Mouse (Mus musculus) liver, embryonic 12.5 days (tissue): Measurements from ENCODE around the gene Sae1. TPM values are rescaled to one million over a fixed set of nuclear protein-coding genes. Genes with fewer than 3 reads are reported as not detected.

Experiments
- ATAC-seq: fragments of 200-750 bp; cut with Nextera tagmentation; 2 replicates; pipeline ENCODE4 v1.8.0; 2017; ENCODE audit warnings: moderate number of reproducible peaks, mild to moderate bottlenecking, moderate library complexity
- H3K27ac ChIP-seq: fragments of 300-500 bp; sonication (generic); 2 replicates; pipeline ENCODE4 v1.5.1; 2016; ENCODE audit warnings: mild to moderate bottlenecking
- H3K27me3 ChIP-seq: fragments of 300-500 bp; sonication (generic); replicated peaks from 2 replicates; pipeline ENCODE4 v1.6.1; 2016; ENCODE audit warnings: mild to moderate bottlenecking, moderate library complexity
- H3K36me3 ChIP-seq: fragments of 300-500 bp; sonication (generic); 2 replicates; pipeline ENCODE4 v1.6.1; 2016; ENCODE audit warnings: mild to moderate bottlenecking, moderate library complexity
- H3K4me1 ChIP-seq: fragments of 300-500 bp; sonication (generic); 2 replicates; pipeline ENCODE4 v1.6.1; 2016
- H3K4me2 ChIP-seq: fragments of 300-500 bp; sonication (generic); 2 replicates; pipeline ENCODE4 v1.6.1; 2016; ENCODE audit warnings: mild to moderate bottlenecking, moderate library complexity
- H3K4me3 ChIP-seq: fragments of 300-500 bp; sonication (generic); 2 replicates; pipeline ENCODE4 v1.5.1; 2016; ENCODE audit warnings: mild to moderate bottlenecking, moderate library complexity
- H3K9ac ChIP-seq: fragments of 300-500 bp; sonication (generic); 2 replicates; pipeline ENCODE4 v1.6.1; 2016; ENCODE audit warnings: mild to moderate bottlenecking, moderate library complexity
- H3K9me3 ChIP-seq: fragments of 300-500 bp; sonication (generic); replicated peaks from 2 replicates; pipeline ENCODE4 v1.6.1; 2016; ENCODE audit warnings: mild to moderate bottlenecking, moderate library complexity
- WGBS: fragments of 180-500 bp; shearing (Covaris S2); methylation state at CpG from one replicate; pipeline ENCODE4 v1.1.7; 2016; ENCODE audit not compliant: insufficient replicate concordance; 5-methylcytosine and 5-hydroxymethylcytosine counted together
- polyA plus RNA-seq: library from polyadenylated mRNA; unstranded; fragments of >200 nt; fragmentation: Nextera tagmentation; extraction: Ambion mirVana; gene quantifications from 2 replicates; pipeline ENCODE4 v1.2.1, GENCODE M21; 2016

The Sae1 gene
- polyA plus RNA-seq, 1 experiment from 2014 or later = 187 TPM

DNA sequence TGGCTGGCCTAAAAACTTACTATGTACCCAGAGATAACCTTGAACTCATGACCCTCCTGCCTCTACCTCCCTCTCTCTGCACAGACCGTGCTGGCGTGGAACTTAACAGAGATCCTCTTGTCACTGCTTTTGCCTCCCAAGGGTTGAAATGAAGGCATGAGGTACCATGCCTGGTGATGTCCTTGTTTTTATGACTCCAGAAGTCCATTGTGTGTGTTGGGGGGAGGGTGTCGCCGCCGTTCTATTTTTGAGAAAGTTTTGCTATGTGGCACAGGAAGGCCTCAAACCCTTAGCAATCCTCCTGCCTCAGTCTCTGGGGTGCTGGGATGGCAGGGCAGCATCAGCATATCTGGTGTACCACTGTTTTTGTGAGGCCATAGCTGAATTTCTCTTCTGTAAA is 88.7 kb downstream of the Sae1 start:
- no peaks in the 10 kb centered on the region for H3K36me3 ChIP-seq
- H3K4me1 ChIP-seq = peaks cover 51% of the 10 kb centered on the region
- H3K4me3 ChIP-seq = no peak overlapping the region
- H3K9me3 ChIP-seq = no peaks in the 10 kb centered on the region
- H3K4me2 ChIP-seq = no peak overlapping the region
- no peak for ATAC-seq
- WGBS = 77% methylated on average over 5 of the region's 5 CpGs
- peaks cover 47% of the 10 kb centered on the region for H3K27me3 ChIP-seq
- no peak overlapping the region for H3K9ac ChIP-seq
- no peak overlapping the region for H3K27ac ChIP-seq

DNA sequence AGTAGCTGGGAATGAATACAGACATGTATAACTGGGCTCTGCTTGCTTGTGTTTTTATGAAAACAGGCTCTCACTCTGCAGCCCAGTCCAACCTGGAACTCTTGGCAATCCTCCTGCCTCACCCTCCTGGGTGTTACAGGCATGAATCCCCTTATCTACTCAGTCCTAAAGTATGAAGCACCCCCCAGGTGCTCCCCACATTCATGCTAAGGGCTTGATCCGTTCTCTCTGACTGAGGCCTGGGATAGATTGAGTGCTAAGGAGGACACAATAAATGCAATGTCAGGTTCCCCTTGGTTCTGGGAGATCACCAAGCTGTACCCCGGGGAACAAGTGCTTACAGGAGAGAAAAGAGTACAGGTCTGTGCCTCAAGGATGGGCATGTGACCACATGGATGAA is 90.0 kb downstream of the Sae1 start:
- WGBS = 63% methylated on average over 2 of the region's 2 CpGs
- ATAC-seq = no peak
- Histone ChIP-seq H3K27ac (no peak overlapping the region), H3K9me3 (no peaks in the 10 kb centered on the region), H3K4me1 (peaks cover 54% of the 10 kb centered on the region), H3K4me3 (no peak overlapping the region), H3K4me2 (no peak overlapping the region; the same call in 1 of the 2 replicates), H3K9ac (no peak overlapping the region), H3K36me3 (no peaks in the 10 kb centered on the region), H3K27me3 (peaks cover 47% of the 10 kb centered on the region)

DNA sequence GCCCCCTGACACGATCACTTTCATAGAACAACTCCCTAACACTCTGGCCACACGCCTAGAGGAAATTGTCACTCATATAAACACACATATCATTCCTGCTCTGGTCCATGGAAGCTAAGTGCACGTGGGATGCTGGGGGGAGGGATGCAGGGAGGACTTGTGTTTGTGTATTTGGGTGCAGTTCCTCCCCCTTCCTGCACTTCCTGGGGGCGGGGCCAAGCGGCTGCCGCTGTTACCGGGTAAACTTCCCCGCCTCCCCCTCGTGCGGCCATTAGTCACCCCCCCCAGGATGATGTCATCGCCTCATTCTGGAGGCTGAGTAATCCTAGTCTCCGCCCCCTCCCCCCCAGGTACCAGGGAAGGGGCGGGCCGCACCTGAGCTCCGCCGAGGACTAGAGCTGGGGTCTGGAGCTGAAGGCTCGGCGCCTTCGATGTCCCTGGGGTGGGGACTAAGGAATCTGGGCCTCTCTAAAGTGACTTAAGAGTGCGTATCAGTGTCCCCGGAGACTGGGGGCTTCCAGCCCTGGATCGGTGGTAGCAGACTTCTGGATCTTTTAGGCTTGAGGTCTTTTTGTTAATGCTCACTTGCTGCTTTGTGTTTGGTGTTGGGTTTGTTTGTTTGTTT is 90.7 kb downstream of the Sae1 start:
- Histone ChIP-seq H3K4me1 (peaks cover 54% of the 10 kb centered on the region), H3K27me3 (peaks cover 42% of the 10 kb centered on the region), H3K4me2 (peak overlapping the region; percentile 85), H3K4me3 (peak overlapping the region; percentile 56), H3K9ac (peak overlapping the region; percentile 72), H3K27ac (peak overlapping the region; percentile 98), H3K36me3 (no peaks in the 10 kb centered on the region), H3K9me3 (no peaks in the 10 kb centered on the region)
- peak; percentile 15; the same call in 1 of the 2 replicates for ATAC-seq
- 1% methylated on average over 22 of the region's 22 CpGs for WGBS

DNA sequence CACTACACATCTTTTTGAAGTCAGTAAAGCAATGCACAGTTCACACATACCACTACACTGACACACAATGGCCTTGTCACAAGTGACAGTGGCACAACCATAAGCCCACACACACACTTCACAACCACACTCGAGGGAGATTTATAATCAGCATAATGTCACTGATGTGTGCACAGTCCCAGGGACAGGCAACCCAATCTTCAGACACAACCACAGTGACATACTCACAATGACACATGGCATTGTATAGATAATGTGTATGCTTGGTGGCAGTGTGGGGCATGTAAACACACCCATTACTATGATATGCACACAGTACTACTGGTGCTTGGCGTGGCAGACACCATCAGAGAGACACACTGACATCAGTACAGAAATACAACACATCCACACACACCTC is 91.5 kb downstream of the Sae1 start:
- WGBS = 15% methylated on average over 2 of the region's 2 CpGs
- Histone ChIP-seq H3K9ac (peak overlapping the region; percentile 72), H3K4me3 (peak overlapping the region; percentile 57; the same call in 1 of the 2 replicates)

DNA sequence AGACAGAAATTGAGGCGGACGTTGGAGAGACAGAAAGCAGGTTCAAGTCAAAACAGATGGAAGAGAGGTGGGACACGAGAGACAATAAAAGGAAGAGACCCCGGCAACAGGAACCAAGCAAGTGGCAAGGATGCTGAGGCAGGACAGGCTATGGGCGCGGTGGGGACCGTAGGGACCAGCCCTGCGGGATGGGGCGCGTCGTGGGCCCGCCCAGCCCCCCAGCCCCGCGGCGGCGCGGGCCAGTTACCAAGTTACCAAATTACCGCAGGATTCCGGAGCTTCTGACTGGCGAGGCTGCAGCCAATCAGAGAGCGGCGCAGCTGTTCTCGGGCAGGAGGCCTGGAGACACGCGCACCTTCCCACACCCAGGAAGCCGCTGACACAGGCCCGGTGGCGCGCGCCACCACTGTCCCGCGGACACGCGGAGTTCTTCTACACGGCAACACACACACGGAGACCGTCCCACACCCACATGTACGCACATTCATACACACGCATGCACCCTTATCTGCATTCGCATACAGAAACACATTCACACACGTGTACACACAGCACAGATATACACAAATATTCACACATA is 92.2 kb downstream of the Sae1 start:
- H3K9me3 ChIP-seq = no peaks in the 10 kb centered on the region
- peak overlapping the region; percentile 57 for H3K4me3 ChIP-seq
- peak overlapping the region; percentile 85 for H3K4me2 ChIP-seq
- ATAC-seq = peak; percentile 74
- peaks cover 29% of the 10 kb centered on the region for H3K27me3 ChIP-seq
- H3K4me1 ChIP-seq = peaks cover 51% of the 10 kb centered on the region
- peak overlapping the region; percentile 72 for H3K9ac ChIP-seq
- peak overlapping the region; percentile 98 for H3K27ac ChIP-seq
- WGBS = 1% methylated on average over 41 of the region's 41 CpGs
- H3K36me3 ChIP-seq = no peaks in the 10 kb centered on the region

More for the DNA sequence above, 91.5 kb downstream of the Sae1 start:
- H3K4me1 ChIP-seq = peaks cover 54% of the 10 kb centered on the region
- peaks cover 36% of the 10 kb centered on the region for H3K27me3 ChIP-seq
- H3K36me3 ChIP-seq = no peaks in the 10 kb centered on the region
- peak overlapping the region; percentile 98 for H3K27ac ChIP-seq
- H3K4me2 ChIP-seq = peak overlapping the region; percentile 85
- H3K9me3 ChIP-seq = no peaks in the 10 kb centered on the region
- ATAC-seq = peak; percentile 60

DNA sequence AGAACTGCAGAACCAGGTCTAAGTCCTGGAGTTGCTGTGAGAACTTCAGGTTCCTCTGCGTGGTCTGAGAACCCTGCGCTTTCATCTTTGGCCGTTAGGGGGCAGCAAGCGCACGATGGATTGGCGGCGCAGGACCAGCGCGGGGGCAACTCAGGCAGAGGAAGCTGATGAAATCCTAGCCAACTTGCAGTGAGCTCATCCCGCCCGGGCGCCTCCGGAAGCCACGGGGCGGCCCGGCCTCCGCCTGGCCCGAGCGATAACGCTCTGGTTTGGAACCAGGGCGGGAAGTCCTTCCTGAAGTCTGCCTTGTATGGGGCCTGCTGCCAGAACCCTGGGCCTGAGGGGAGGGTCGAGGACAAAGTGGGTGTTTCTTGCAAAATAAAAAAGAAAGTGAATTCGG is 92.8 kb downstream of the Sae1 start:
- under 1% methylated on average over 23 of the region's 23 CpGs for WGBS
- peak; percentile 85 for ATAC-seq

DNA sequence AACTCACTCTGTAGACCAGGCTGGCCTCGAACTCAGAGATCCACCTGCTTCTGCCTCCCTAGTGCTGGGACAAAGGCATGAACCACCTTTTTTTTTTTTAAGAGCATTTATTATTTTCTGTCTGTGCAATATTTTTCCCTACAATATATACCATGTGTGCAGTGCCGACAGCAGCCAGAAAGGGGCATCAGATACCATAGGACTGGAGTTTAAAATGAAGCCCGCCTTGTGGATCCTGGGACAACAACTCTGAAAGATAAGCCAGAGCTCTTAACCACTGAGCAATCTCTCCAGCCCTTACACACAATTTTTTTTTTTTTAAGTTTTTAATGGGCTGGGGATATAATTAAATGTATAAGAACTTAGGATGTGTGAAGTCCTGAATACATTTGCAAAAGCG is 93.3 kb downstream of the Sae1 start:
- H3K4me3 ChIP-seq = peak overlapping the region; percentile 57
- peaks cover 18% of the 10 kb centered on the region for H3K27me3 ChIP-seq
- no peaks in the 10 kb centered on the region for H3K36me3 ChIP-seq
- WGBS = 14% methylated on average over 4 of the region's 4 CpGs
- H3K27ac ChIP-seq = peak overlapping the region; percentile 98
- peaks cover 42% of the 10 kb centered on the region for H3K4me1 ChIP-seq
- peak; percentile 45 for ATAC-seq
- peak overlapping the region; percentile 72 for H3K9ac ChIP-seq
- H3K9me3 ChIP-seq = no peaks in the 10 kb centered on the region
- peak overlapping the region; percentile 85 for H3K4me2 ChIP-seq

More for the DNA sequence above, 92.8 kb downstream of the Sae1 start:
- no peaks in the 10 kb centered on the region for H3K9me3 ChIP-seq
- H3K4me2 ChIP-seq = peak overlapping the region; percentile 85
- no peaks in the 10 kb centered on the region for H3K36me3 ChIP-seq
- peak overlapping the region; percentile 98 for H3K27ac ChIP-seq
- peaks cover 23% of the 10 kb centered on the region for H3K27me3 ChIP-seq
- peak overlapping the region; percentile 72 for H3K9ac ChIP-seq
- peaks cover 47% of the 10 kb centered on the region for H3K4me1 ChIP-seq
- H3K4me3 ChIP-seq = peak overlapping the region; percentile 57

DNA sequence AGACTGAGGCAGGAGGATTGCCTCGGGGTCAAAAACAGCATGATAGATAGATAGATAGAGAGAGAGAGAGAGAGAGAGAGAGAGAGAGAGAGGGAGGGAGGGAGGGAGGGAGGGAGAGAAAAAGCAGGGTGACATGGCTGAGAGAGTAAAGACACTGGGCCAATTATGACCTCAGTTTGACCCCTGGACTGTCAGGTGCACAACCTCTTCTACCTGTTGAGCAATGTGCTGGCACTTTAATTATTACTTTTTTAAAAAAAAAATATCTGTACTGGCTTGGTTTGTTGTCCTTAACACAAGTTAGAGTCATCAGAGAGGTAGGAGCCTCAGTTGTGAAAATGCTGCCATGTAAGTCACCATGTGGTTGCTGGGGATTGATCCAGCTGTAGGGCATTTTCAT is 99.8 kb downstream of the Sae1 start:
- Histone ChIP-seq H3K9me3 (no peaks in the 10 kb centered on the region), H3K9ac (no peak overlapping the region), H3K36me3 (peaks cover 17% of the 10 kb centered on the region), H3K27me3 (no peaks in the 10 kb centered on the region), H3K27ac (no peak overlapping the region), H3K4me3 (no peak overlapping the region), H3K4me2 (no peak overlapping the region), H3K4me1 (peaks cover 35% of the 10 kb centered on the region)
- 39% methylated on average over 1 of the region's 1 CpGs for WGBS
- ATAC-seq = no peak

DNA sequence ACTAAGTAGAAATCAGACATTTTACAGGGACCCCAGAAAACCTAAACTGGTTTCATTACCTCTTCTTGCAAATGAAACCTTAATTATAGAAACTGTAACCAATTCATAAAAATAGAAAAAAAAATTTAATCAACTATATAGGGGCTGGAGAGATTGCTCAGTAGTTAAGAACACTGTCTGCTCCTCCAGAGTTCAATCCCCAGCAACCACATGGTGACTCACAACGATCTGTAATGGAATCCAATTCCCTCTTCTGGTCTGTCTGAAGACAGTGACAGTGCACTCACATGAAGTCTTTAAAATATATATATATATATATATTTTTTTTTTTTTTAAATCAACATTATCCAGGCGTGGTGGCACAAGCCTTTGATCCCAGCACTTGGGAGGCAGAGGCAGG is 100.6 kb downstream of the Sae1 start:
- peak overlapping the region; percentile 79 for H3K4me3 ChIP-seq
- peak overlapping the region; percentile 81 for H3K9ac ChIP-seq
- H3K27ac ChIP-seq = peak overlapping the region; percentile 96
- peaks cover 35% of the 10 kb centered on the region for H3K4me1 ChIP-seq
- H3K4me2 ChIP-seq = peak overlapping the region; percentile 90
- H3K36me3 ChIP-seq = peaks cover 25% of the 10 kb centered on the region
- WGBS = 63% methylated on average over 2 of the region's 2 CpGs
- no peaks in the 10 kb centered on the region for H3K27me3 ChIP-seq
- no peak for ATAC-seq
- no peaks in the 10 kb centered on the region for H3K9me3 ChIP-seq

DNA sequence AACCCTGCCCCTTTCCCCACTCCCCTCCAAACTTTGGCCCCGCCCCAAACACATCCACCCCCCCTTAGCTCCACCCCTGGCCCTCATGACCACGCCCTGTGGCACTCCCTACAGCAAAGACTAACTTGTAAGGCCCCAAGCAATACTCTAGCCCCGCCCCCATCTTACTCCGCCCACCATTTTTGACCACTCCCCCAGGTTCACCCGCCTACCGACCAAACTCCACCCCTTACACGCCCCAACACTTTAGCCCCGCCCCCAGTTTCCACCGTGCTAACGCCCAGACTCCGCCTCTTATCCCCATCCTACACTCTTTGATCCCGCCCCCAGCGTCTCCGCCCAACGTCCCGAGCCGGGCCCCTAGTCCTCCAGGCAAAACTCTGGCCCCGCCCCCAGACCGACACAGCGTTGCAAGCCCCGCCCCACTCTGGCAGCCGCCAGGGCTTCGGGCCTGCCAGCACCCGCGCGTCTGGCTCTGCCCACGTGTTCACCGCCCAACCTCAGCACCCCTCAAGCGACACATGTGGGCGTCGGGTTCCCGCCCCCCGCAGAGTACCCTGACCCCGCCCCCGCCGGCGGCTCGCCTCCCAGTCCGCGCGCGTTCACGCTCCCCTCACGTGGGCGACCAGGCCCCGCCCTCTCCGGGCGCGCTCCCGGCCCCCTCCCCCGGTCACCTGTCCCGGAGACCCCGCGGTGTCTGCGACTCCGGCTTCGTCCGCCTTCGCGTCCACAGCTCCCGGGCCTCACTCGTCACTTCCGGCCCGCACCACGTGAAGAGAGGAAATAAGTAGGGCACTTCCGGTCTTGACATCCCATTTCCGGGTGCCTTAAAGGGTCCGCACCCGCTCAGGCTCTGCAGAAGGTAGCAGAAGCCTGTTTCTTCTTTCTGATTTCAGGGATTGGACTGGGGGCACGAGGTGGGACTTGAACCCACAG is 101.3 kb downstream of the Sae1 start, which contains the start of gene Ccdc9:
Gene Ccdc9, minus strand, starts transcription at position 770 of the 936 bp plus-strand sequence.
- no peaks in the 10 kb centered on the region for H3K9me3 ChIP-seq
- H3K4me3 ChIP-seq = peak within 1 kb of the TSS; percentile 79
- no peaks in the 10 kb centered on the region for H3K27me3 ChIP-seq
- peak; percentile 84 for ATAC-seq
- H3K36me3 ChIP-seq = peaks cover 32% of the 10 kb centered on the region
- peak within 1 kb of the TSS; percentile 96 for H3K27ac ChIP-seq
- H3K4me1 ChIP-seq = peaks cover 35% of the 10 kb centered on the region
- WGBS = under 1% methylated on average over 68 of the region's 70 CpGs
- H3K4me2 ChIP-seq = peak within 1 kb of the TSS; percentile 90
- peak within 1 kb of the TSS; percentile 81 for H3K9ac ChIP-seq

DNA sequence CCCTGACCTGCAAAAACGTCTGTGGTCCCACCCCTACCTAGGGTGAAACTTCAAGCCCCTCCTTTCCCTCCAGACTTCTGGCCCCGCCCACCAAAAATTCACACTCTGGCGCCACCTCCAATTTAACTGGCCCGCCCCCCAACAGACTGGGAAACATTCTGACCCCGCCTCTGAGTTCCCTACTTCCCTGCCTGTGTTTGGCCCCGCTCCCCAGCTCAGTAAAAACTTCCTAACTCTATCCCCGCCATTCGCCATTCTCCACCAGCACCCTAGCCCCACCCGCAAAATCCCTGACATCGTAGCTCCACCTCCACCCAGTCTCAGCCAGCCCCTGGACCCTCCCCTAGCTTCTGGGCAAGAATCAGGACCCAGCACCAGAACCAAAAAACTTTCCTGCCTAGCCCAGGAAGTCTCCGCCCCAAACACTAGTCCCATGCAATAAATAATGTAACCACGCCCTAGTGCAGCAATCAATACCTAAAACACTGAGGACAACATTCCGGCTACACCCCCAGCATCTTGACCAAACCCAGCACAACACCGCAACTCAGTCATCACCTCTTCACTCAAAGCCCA is 102.1 kb downstream of the Sae1 start:
- Histone ChIP-seq H3K27ac (peak overlapping the region; percentile 96), H3K4me3 (peak overlapping the region; percentile 79), H3K4me2 (peak overlapping the region; percentile 90), H3K36me3 (peaks cover 39% of the 10 kb centered on the region), H3K9ac (peak overlapping the region; percentile 48), H3K27me3 (no peaks in the 10 kb centered on the region), H3K4me1 (peaks cover 35% of the 10 kb centered on the region), H3K9me3 (no peaks in the 10 kb centered on the region)
- WGBS = 3% methylated on average over 14 of the region's 14 CpGs
- peak; percentile 46 for ATAC-seq
